ENCODE assay signal across 8 mouse cellular contexts in the genomic region with DNA sequence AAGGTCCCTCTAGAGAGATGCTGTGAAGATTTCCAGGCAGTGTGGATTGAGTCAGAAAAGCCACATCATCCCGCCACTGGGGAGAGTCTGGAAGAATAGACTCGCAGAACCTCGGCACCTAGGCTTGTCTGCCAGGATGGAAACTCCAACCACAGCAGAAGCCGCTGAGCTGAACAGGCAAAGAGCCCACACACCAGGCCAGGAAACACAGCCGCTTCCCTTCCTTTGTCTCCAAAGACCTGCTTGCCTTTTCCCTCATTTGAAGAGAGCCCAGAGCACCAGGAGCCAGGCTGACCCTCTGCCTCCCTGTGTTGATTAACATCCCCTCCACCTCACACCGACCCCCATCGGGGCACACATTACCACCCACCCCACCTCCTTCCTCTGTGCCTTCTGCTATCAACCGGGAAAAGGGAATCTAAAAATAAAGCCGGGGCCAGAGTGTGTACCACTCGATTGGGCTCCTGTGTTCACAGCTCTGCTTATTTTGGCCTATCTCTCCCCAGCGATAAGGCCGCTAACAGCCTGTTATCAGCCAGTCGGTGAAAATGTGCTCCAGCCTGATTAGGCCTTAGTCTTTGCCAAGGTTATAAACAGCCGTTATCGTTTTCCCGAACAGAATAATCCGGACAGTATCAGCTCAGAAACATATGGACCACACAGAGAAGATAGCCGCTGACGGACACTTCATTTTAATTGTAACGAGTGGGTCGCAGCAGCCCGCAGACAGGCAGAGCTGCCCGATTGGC.
DNase-seq lines count a peak whose midpoint lies in the region; ATAC-seq lines count a peak whose summit lies in the region.

No protein-coding gene starts in this region.

- peak overlapping the region; percentile 42 for H3K4me2 ChIP-seq in forebrain, embryonic 16.5 days (ENCODE audit: low read length)

- no peaks in the 10 kb centered on the region for H3K27me3 ChIP-seq in forebrain, embryonic 16.5 days (replicated peaks; ENCODE audit: control insufficient read depth, insufficient read depth, low read length)
- H3K27me3 ChIP-seq in megakaryocyte, embryonic 14.5 days (replicated peaks) = no peaks in the 10 kb centered on the region

- no peaks in the 10 kb centered on the region for H3K9me3 ChIP-seq in forebrain, embryonic 16.5 days (ENCODE audit: control insufficient read depth, low read length)
- no peaks in the 10 kb centered on the region for H3K9me3 ChIP-seq in megakaryocyte, embryonic 14.5 days

- H3K4me1 ChIP-seq in forebrain, embryonic 16.5 days (replicated peaks; ENCODE audit: control insufficient read depth, insufficient read depth, low read length) = peaks cover 85% of the 10 kb centered on the region
- H3K4me1 ChIP-seq in megakaryocyte, embryonic 14.5 days = peaks cover 99% of the 10 kb centered on the region

- intact Hi-C loops in left cerebral cortex, postnatal 36 days (cut with DNase I) = no loop called here

- 4% methylated on average over 23 of the region's 23 CpGs for WGBS in forebrain, embryonic 16.5 days

- no peaks in the 10 kb centered on the region for H3K36me3 ChIP-seq in forebrain, embryonic 16.5 days (ENCODE audit: control insufficient read depth, insufficient read depth)
- H3K36me3 ChIP-seq in megakaryocyte, embryonic 14.5 days (replicated peaks; ENCODE audit: low read length) = peaks cover 58% of the 10 kb centered on the region

- no peak overlapping the region; the same call in 1 of the 2 replicates for H3K4me3 ChIP-seq in forebrain, embryonic 16.5 days (replicated peaks; ENCODE audit: low read length)
- H3K4me3 ChIP-seq in megakaryocyte, embryonic 14.5 days (replicated peaks) = peak overlapping the region; percentile 88

- H3K9ac ChIP-seq in forebrain, embryonic 16.5 days (replicated peaks; ENCODE audit: low read depth, low read length) = peak overlapping the region; percentile 57

- peak overlapping the region; percentile 90 for H3K27ac ChIP-seq in forebrain, embryonic 16.5 days (ENCODE audit: low read length)

- ATAC-seq in forebrain, embryonic 16.5 days = peak; percentile 37
- ATAC-seq in monocyte, adult 5-6 weeks (replicated peaks; ENCODE audit: insufficient number of reproducible peaks, low FRiP score, low TSS enrichment, poor library complexity, severe bottlenecking) = no peak

- DNase-seq in c-Kit-negative CD71-positive TER-119-positive erythroid progenitor cells, embryonic 14.5 days (ENCODE audit: low read depth, low spot score) = peak; percentile 93
- DNase-seq in cerebellum, adult 9-10 months = peak; percentile 65
- peak; percentile 67 for DNase-seq in heart, postnatal 4 days
- peak; percentile 53 for DNase-seq in left cerebral cortex, postnatal 36 days (ENCODE audit: low spot score in 2 of 2)
- peak; percentile 35 to 54 for DNase-seq in spleen, postnatal 10 days (ENCODE audit: low spot score in 2 of 2)
